Mouse (Mus musculus): ENCODE results near the gene Pex6.

Gene Pex6

DNA sequence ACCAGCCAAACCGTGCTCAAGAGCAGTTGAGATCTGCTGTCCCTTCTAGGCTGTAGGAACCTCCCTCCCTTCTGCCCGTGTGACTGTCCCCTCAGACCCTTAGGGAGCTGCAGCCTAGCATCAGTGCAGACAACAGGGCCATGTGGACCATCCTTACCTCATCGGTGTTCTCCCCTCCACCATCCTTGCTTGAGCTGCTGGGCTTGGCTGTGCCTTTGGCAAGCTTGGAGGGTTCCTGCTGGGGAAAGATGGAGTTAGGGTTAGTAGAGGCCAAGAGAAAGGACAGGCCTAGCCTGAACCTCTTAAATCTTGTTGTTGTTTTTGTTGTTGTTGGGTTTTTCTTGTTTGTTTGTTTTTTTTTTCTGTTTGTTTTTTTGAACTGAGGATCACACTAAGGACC lies 11.4 kb upstream of the Pex6 start:
- in situ Hi-C loops (cut with MboI; ENCODE audit: low sequenced_read_pairs): no loop called here

GRCm38 (mm10) chr17:46701489-46701888 lies 9.8 kb upstream of the Pex6 start:
- in situ Hi-C loops (cut with MboI; ENCODE audit: low sequenced_read_pairs): no loop called here

- in situ Hi-C loops (cut with MboI; ENCODE audit: low sequenced_read_pairs): no loop called here
Measured at GRCm38 (mm10) chr17:46702100-46702499, 9.2 kb upstream of the Pex6 start.

- in situ Hi-C loops (cut with MboI; ENCODE audit: low sequenced_read_pairs): no loop called here
Measured at GRCm38 (mm10) chr17:46702506-46702905, 8.8 kb upstream of the Pex6 start.

DNA sequence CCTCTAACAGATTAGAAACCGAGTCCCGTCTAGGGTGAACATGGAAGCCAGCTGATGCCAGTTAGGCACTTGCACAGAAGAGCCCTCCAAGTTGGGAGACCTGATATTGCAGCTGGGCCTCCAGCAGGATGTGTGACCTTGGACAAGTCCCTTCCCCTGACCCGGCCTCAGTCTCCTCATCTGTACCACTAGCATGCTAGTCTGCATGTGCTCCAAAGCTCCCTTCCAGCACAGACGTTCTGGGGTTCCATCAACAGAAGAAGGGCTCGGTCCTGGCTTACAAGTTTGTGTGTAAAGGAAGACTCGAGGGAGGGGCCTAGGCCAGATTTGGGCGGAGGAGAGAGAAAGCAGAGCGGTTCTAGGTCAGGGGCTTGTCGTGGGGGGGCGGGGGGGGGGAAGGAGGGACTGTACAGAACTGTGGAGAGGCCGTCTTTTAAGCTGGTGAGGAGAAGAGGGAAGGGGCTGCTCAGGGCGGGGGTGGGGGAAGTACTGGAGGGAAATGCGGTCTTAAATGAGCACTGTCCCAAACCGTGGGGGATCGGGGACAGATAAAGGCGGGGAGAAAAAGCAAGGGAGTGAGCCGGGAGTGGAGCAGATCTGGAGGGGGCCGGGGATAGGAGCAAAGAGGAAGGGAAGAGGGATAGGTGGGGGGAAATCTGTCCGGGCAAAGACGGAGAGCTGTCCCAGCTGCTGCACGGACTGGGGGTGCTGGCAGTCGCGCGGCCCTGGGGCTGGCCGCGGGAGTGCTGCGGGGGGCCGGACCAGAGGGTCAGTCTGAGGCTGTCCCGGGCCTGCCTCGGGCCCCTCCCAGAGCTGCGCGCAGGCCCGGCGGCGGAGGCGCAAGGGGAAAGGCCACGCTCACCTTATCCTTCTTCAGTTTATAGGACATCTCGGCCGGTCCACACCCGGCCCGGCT lies 7.0 kb upstream of the Pex6 start:
- in situ Hi-C loops (cut with MboI; ENCODE audit: low sequenced_read_pairs): no loop called here

DNA sequence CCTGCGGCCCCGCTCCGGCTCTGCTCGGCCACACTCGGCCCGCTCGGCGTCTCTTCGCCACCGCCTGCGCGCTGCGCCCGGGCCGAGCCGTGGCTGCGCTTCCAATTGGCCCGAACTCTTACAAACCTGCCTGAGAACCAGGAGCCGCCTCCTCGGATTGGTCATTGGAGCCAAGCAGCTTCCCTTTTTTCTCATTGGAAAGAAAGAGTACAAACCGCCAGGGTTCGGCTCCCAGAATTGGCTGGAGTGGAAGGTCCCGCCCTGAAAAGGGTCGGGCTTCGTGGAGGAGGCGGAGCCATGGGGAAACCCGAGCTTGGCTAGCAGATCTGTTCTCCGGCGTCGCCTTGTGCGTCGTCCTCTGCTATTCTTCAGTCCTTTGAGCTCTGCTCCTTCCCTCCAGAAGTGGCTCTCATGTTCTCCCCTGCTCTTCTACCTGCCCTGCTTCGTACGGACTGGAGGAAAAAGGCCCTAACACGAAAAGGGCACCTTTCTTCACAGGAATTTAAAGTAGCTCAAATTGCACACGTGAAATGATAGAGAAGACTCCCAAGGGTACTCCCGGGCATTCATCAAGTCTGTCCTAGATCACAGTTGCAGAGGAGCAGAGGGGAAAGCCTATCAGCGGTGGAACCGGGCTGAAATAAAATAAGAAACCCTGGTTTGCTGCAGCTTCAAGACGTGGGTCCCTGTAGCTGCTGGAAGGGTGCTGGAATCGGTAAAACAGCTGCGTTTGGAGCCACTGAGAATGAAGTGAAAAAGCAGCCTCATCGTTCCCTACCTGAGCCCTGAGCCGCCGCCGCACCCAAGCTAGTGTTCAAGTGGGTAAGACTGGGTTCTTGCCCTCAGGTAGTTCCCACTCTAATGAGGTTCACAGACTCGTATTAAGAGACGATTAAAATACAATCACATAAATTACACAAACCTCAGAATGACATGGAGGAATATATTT lies 6.1 kb upstream of the Pex6 start, which contains the start of gene Ppp2r5d:
Gene Ppp2r5d (minus strand): TSS at position 225 of the 949 bp plus-strand sequence.
- in situ Hi-C loops (cut with MboI; ENCODE audit: low sequenced_read_pairs): no loop called here

GRCm38 (mm10) chr17:46706375-46707089 lies 4.7 kb upstream of the Pex6 start:
- in situ Hi-C loops (cut with MboI; ENCODE audit: low sequenced_read_pairs): no loop called here

- in situ Hi-C loops (cut with MboI; ENCODE audit: low sequenced_read_pairs): no loop called here
Measured at GRCm38 (mm10) chr17:46711612-46712271, 479 bp downstream of the Pex6 start.

- in situ Hi-C loops (cut with MboI; ENCODE audit: low sequenced_read_pairs): no loop called here
Measured at GRCm38 (mm10) chr17:46712442-46712841, 1.2 kb downstream of the Pex6 start.

GRCm38 (mm10) chr17:46713849-46714248 lies 2.6 kb downstream of the Pex6 start:
- in situ Hi-C loops (cut with MboI; ENCODE audit: low sequenced_read_pairs): no loop called here

DNA sequence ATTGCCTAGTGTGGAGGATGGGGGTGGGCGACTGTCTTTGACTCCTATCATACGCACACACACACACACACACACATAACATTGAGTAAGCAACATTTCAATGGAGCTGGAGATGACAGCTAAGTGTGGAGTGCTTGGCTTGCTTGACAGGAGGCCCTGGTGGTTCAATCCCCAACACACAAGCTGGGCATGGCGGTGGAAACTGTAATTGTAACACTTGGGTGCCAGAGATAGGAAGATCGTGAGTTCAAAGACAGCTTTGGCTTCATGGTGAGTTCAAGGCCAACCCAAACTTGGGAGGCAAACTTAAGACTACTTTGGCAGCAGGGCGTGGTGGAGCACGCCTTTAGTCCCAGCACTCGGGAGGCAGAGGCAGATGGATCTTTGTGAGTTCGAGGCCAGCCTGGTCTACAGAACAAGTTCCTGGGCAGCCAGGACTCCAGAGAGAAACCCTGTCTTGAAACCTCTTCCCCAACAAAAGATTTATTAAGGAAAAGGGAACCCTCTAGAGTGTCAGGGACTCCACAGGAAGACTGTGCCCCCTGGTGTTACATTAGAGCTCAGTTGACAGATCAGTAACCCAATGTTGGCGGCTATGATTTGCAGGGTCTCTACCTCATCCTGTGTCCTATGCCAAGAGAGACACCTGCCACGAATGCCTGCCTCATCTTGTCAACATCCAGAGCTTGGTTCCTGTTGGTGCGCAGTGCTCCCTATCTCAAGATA lies 3.7 kb downstream of the Pex6 start:
- in situ Hi-C loops (cut with MboI; ENCODE audit: low sequenced_read_pairs): no loop called here

DNA sequence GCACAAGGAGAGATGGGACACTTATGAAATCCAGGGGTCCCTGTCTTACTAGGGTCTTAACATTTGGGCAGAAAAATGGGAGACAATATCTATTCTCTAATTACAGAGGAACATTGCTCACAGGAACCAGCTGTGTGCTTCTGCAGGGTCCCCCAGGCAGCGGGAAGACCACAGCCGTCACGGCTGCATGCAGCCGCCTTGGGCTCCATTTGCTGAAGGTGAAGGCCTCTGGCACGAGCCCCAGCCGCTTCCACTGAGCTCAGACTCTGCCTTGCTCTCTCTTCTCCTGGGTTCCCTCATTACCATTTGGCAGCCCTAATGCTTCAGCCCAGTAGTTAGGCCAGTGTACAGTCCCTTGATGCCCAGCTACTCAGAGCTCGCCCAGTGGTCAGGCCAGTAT lies 9.8 kb downstream of the Pex6 start:
- in situ Hi-C loops (cut with MboI; ENCODE audit: low sequenced_read_pairs): no loop called here

DNA sequence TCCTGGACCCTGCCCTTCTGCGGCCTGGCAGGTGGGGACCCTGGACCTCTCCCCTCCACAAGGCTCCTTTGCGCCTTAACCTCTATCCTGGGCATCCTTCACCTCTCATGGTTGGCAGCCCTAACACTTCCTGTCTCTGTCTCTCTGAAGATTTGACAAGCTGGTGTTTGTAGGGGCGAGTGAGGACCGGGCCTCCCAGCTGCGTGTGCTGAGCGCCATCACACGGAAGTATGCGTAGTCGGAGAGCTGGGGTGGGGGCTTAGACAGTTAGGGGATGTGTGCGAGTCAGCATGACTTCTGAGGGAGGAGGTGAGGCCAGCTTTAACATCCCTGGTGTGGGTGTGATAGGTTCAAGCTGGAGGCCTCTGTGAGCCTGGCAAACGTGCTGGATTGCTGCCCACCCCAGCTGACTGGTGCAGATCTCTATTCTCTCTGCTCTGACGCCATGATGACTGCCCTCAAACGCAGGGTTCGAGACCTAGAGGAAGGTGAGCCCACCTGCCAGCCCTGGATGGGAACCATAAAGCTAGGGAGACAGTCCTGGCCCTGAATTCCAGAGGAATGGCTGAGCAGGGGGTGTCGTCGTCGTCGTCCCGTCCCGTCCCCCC lies 13.3 kb downstream of the Pex6 start:
- in situ Hi-C loops (cut with MboI; ENCODE audit: low sequenced_read_pairs): no loop called here

- in situ Hi-C loops (cut with MboI; ENCODE audit: low sequenced_read_pairs): no loop called here
Measured at GRCm38 (mm10) chr17:46725273-46725672, 14.0 kb downstream of the Pex6 start.

GRCm38 (mm10) chr17:46725731-46726645 lies 14.7 kb downstream of the Pex6 start:
- in situ Hi-C loops (cut with MboI; ENCODE audit: low sequenced_read_pairs): no loop called here

DNA sequence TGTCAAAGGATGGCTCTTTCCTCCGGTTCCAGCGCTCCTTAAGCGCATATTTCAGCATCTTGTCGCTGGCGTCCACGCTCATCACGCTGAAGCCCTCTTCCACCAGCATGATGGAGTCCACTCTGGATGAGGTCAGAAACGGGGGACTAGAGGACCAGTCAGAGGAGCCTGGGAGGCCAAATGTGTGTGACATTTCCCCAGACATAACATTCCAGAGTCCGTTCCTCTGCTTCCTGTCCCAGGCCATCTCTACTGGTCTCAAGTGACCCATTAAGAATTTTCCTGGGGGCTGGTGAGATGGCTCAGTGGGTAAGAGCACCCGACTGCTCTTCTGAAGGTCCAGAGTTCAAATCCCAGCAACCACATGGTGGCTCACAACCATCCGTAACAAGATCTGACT lies 16.0 kb downstream of the Pex6 start:
- in situ Hi-C loops (cut with MboI; ENCODE audit: low sequenced_read_pairs): no loop called here

GRCm38 (mm10) chr17:46728021-46728420 lies 16.8 kb downstream of the Pex6 start:
- in situ Hi-C loops (cut with MboI; ENCODE audit: low sequenced_read_pairs): no loop called here

DNA sequence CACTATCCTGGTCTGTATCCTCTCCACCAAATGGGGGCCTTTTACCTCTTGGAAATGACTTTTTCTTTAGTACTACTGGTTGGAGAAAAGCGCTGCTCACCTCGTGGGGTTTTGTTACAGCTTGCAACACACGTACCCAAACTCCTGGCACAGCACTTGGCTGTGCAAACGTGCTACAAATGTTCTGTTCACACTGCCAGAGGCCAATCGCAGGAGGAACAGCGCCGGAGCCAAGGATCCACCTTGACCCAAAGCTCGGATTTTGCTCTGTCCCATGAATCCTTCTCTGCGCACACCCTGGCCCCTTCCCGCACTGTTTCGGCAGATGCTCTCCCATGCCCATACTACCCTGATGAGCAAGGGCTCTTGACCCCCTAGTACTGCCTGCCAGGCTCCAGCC lies 17.2 kb downstream of the Pex6 start:
- in situ Hi-C loops (cut with MboI; ENCODE audit: low sequenced_read_pairs): no loop called here

Data from CH12F3 (cell line).